Mouse (Mus musculus) limb, embryonic 10.5 days (tissue): ENCODE results near the gene Ptpn13. TPM values are rescaled to one million over a fixed set of nuclear protein-coding genes. Genes with fewer than 3 reads are reported as not detected.

ENCODE experiments used
- DNase-seq: peaks from one replicate; pipeline ENCODE4 v3.0.0-alpha.2; 2017; ENCODE audit warnings: low spot score
- H3K27ac ChIP-seq: fragments of 300-500 bp; sonication (generic); 2 replicates; pipeline ENCODE4 v1.5.1; 2016; ENCODE audit warnings: mild to moderate bottlenecking
- H3K27me3 ChIP-seq: fragments of 300-500 bp; sonication (generic); 2 replicates; pipeline ENCODE4 v1.6.1; 2016; ENCODE audit warnings: low read depth, mild to moderate bottlenecking; ENCODE audit not compliant: poor library complexity, severe bottlenecking
- H3K36me3 ChIP-seq: fragments of 300-500 bp; sonication (generic); 2 replicates; pipeline ENCODE4 v1.6.1; 2016; ENCODE audit warnings: mild to moderate bottlenecking, moderate library complexity
- H3K4me1 ChIP-seq: fragments of 300-500 bp; sonication (generic); 2 replicates; pipeline ENCODE4 v1.6.1; 2016
- H3K4me3 ChIP-seq: fragments of 300-500 bp; sonication (generic); 2 replicates; pipeline ENCODE4 v1.5.1; 2016; ENCODE audit warnings: mild to moderate bottlenecking, moderate library complexity
- H3K9me3 ChIP-seq: fragments of 300-500 bp; sonication (generic); replicated peaks from 2 replicates; pipeline ENCODE4 v1.6.1; 2016; ENCODE audit warnings: mild to moderate bottlenecking
- WGBS: fragments of 180-500 bp; shearing (Covaris S2); methylation state at CpG from one replicate; pipeline ENCODE4 v1.1.7; 2016; 5-methylcytosine and 5-hydroxymethylcytosine counted together
- polyA plus RNA-seq: library from polyadenylated mRNA; unstranded; fragments of >200 nt; fragmentation: Nextera tagmentation; extraction: Ambion mirVana; gene quantifications from 2 replicates; pipeline ENCODE4 v1.2.1, GENCODE M21; 2016

The Ptpn13 gene
- polyA plus RNA-seq, 1 experiment from 2014 or later = 11.1 TPM

GRCm38 (mm10) chr5:103598881-103599280 is 173.9 kb downstream of the Ptpn13 start:
- peaks cover 7% of the 10 kb centered on the region; the same call in 1 of the 2 replicates for H3K4me1 ChIP-seq
- H3K4me3 ChIP-seq = no peak overlapping the region
- H3K36me3 ChIP-seq = no peaks in the 10 kb centered on the region
- no peak for DNase-seq
- no peaks in the 10 kb centered on the region for H3K27me3 ChIP-seq
- H3K27ac ChIP-seq = no peak overlapping the region
- WGBS = 83% methylated on average over 5 of the region's 5 CpGs
- H3K9me3 ChIP-seq = no peaks in the 10 kb centered on the region

- DNase-seq = no peak
- Histone ChIP-seq H3K4me1 (0 out of 2 replicates have a peak, but pooled peaks cover 3% of the 10 kb centered on the region), H3K27ac (no peak overlapping the region), H3K9me3 (no peaks in the 10 kb centered on the region), H3K36me3 (no peaks in the 10 kb centered on the region), H3K4me3 (no peak overlapping the region), H3K27me3 (no peaks in the 10 kb centered on the region)
- WGBS = 79% methylated on average over 11 of the region's 11 CpGs
Measured at GRCm38 (mm10) chr5:103603115-103603893, 178.3 kb downstream of the Ptpn13 start.

GRCm38 (mm10) chr5:103605707-103606106 is 180.7 kb downstream of the Ptpn13 start:
- Histone ChIP-seq H3K27me3 (no peaks in the 10 kb centered on the region), H3K4me1 (no peaks in the 10 kb centered on the region), H3K4me3 (no peak overlapping the region), H3K9me3 (no peaks in the 10 kb centered on the region), H3K36me3 (no peaks in the 10 kb centered on the region), H3K27ac (no peak overlapping the region)
- 84% methylated on average over 7 of the region's 7 CpGs for WGBS
- no peak for DNase-seq

- no peak for DNase-seq
- H3K36me3 ChIP-seq = no peaks in the 10 kb centered on the region
- WGBS = 71% methylated on average over 5 of the region's 5 CpGs
- H3K27ac ChIP-seq = no peak overlapping the region
- H3K4me3 ChIP-seq = no peak overlapping the region
- no peaks in the 10 kb centered on the region for H3K27me3 ChIP-seq
- H3K4me1 ChIP-seq = no peaks in the 10 kb centered on the region
- H3K9me3 ChIP-seq = no peaks in the 10 kb centered on the region
Measured at GRCm38 (mm10) chr5:103610148-103610547, 185.2 kb downstream of the Ptpn13 start.

GRCm38 (mm10) chr5:103610856-103611472 is 186.0 kb downstream of the Ptpn13 start:
- no peaks in the 10 kb centered on the region for H3K4me1 ChIP-seq
- no peaks in the 10 kb centered on the region for H3K9me3 ChIP-seq
- H3K36me3 ChIP-seq = no peaks in the 10 kb centered on the region
- WGBS = 92% methylated on average over 10 of the region's 10 CpGs
- no peak overlapping the region for H3K27ac ChIP-seq
- no peaks in the 10 kb centered on the region for H3K27me3 ChIP-seq
- no peak for DNase-seq
- no peak overlapping the region for H3K4me3 ChIP-seq

- 84% methylated on average over 7 of the region's 7 CpGs for WGBS
- Histone ChIP-seq H3K9me3 (no peaks in the 10 kb centered on the region), H3K36me3 (no peaks in the 10 kb centered on the region), H3K4me3 (no peak overlapping the region), H3K27ac (no peak overlapping the region), H3K4me1 (no peaks in the 10 kb centered on the region), H3K27me3 (no peaks in the 10 kb centered on the region)
- no peak for DNase-seq
Measured at GRCm38 (mm10) chr5:103612316-103612715, 187.3 kb downstream of the Ptpn13 start.

- WGBS = 90% methylated on average over 7 of the region's 7 CpGs
- Histone ChIP-seq H3K9me3 (no peaks in the 10 kb centered on the region), H3K36me3 (no peaks in the 10 kb centered on the region), H3K4me1 (no peaks in the 10 kb centered on the region), H3K27me3 (no peaks in the 10 kb centered on the region), H3K4me3 (no peak overlapping the region), H3K27ac (no peak overlapping the region)
- DNase-seq = no peak
Measured at GRCm38 (mm10) chr5:103614356-103614755, 189.4 kb downstream of the Ptpn13 start.

- no peak for DNase-seq
- WGBS = 77% methylated on average over 9 of the region's 9 CpGs
- no peak overlapping the region for H3K4me3 ChIP-seq
Measured at GRCm38 (mm10) chr5:103617191-103617590, 192.2 kb downstream of the Ptpn13 start.

GRCm38 (mm10) chr5:103620301-103620973 is 195.4 kb downstream of the Ptpn13 start:
- 83% methylated on average over 12 of the region's 12 CpGs for WGBS
- Histone ChIP-seq H3K4me1 (peaks cover 6% of the 10 kb centered on the region), H3K27me3 (no peaks in the 10 kb centered on the region), H3K4me3 (no peak overlapping the region), H3K27ac (no peak overlapping the region), H3K36me3 (no peaks in the 10 kb centered on the region), H3K9me3 (no peaks in the 10 kb centered on the region)
- no peak for DNase-seq

More at GRCm38 (mm10) chr5:103617191-103617590, 192.2 kb downstream of the Ptpn13 start:
- H3K36me3 ChIP-seq = no peaks in the 10 kb centered on the region
- no peak overlapping the region for H3K27ac ChIP-seq
- H3K9me3 ChIP-seq = no peaks in the 10 kb centered on the region
- no peaks in the 10 kb centered on the region for H3K27me3 ChIP-seq
- H3K4me1 ChIP-seq = no peaks in the 10 kb centered on the region

GRCm38 (mm10) chr5:103622321-103622720 is 197.3 kb downstream of the Ptpn13 start:
- 92% methylated on average over 5 of the region's 5 CpGs for WGBS
- Histone ChIP-seq H3K9me3 (no peaks in the 10 kb centered on the region), H3K27me3 (no peaks in the 10 kb centered on the region), H3K27ac (no peak overlapping the region), H3K4me1 (peaks cover 6% of the 10 kb centered on the region), H3K36me3 (no peaks in the 10 kb centered on the region), H3K4me3 (no peak overlapping the region)
- no peak for DNase-seq

- Histone ChIP-seq H3K9me3 (no peaks in the 10 kb centered on the region), H3K36me3 (no peaks in the 10 kb centered on the region), H3K27ac (no peak overlapping the region), H3K4me1 (peaks cover 14% of the 10 kb centered on the region), H3K4me3 (no peak overlapping the region), H3K27me3 (no peaks in the 10 kb centered on the region)
- WGBS = 94% methylated on average over 5 of the region's 5 CpGs
- no peak for DNase-seq
Measured at GRCm38 (mm10) chr5:103624831-103625230, 199.8 kb downstream of the Ptpn13 start.

GRCm38 (mm10) chr5:103628499-103628898 is 203.5 kb downstream of the Ptpn13 start:
- Histone ChIP-seq H3K27ac (no peak overlapping the region), H3K4me1 (peaks cover 10% of the 10 kb centered on the region), H3K4me3 (no peak overlapping the region), H3K9me3 (no peaks in the 10 kb centered on the region), H3K36me3 (no peaks in the 10 kb centered on the region), H3K27me3 (no peaks in the 10 kb centered on the region)
- DNase-seq = no peak
- WGBS = 84% methylated on average over 6 of the region's 6 CpGs
